Mouse (Mus musculus) heart, embryonic 12.5 days (tissue): Measurements from ENCODE around the gene Clcnka. TPM values are rescaled to one million over a fixed set of nuclear protein-coding genes. Genes with fewer than 3 reads are reported as not detected.

Source experiments
- microRNA-seq: library from miRNA; unstranded; fragments of <30 nt; microRNA quantifications from one replicate; pipeline ENCODE4, GENCODE M21; 2017
- polyA plus RNA-seq: library from polyadenylated mRNA; unstranded; fragments of >200 nt; fragmentation: Nextera tagmentation; extraction: Ambion mirVana; gene quantifications from 2 replicates; pipeline ENCODE4 v1.2.1, GENCODE M21; 2016

Clcnka gene
- polyA plus RNA-seq, 1 experiment from 2014 or later = 0.06 TPM

Small RNAs within 50 kb of the gene (microRNA-seq; reads per million reads assigned to microRNA genes)
- gene Gm25690 = not detected

Other genes starting within 250 kb of the Clcnka start
- 2.0 and 2.3 TPM in 2 replicates for gene Rsg1, start 184.8 kb downstream of the Clcnka start, polyA plus RNA-seq
- 2.6 and 3.1 TPM in 2 replicates for gene Arhgef19, start 159.2 kb downstream of the Clcnka start, polyA plus RNA-seq
- 5.3 and 6.1 TPM in 2 replicates for gene Epha2, start 97.5 kb downstream of the Clcnka start, polyA plus RNA-seq
- gene Fam131c, start 30.5 kb downstream of the Clcnka start, polyA plus RNA-seq = 0.93 and 1.1 TPM in 2 replicates
- 0.78 and 1.2 TPM in 2 replicates for gene Clcnkb, start 17.3 kb upstream of the Clcnka start, polyA plus RNA-seq
- 186 and 208 TPM in 2 replicates for gene Hspb7, start 22.1 kb upstream of the Clcnka start, polyA plus RNA-seq
- gene Srarp, start 37.4 kb upstream of the Clcnka start, polyA plus RNA-seq = not detected in 2 replicates
- gene Zbtb17, start 45.9 kb upstream of the Clcnka start, polyA plus RNA-seq = 24.9 and 25.3 TPM in 2 replicates
- 9.0 and 9.1 TPM in 2 replicates for gene Spen, start 139.9 kb upstream of the Clcnka start, polyA plus RNA-seq
- gene Fblim1, start 207.4 kb upstream of the Clcnka start, polyA plus RNA-seq = 70.1 and 70.6 TPM in 2 replicates
- 0.19 and 0.37 TPM in 2 replicates for gene Tmem82, start 219.9 kb upstream of the Clcnka start, polyA plus RNA-seq
- gene Slc25a34, start 225.1 kb upstream of the Clcnka start, polyA plus RNA-seq = 0.21 and 0.24 TPM in 2 replicates